Mouse (Mus musculus): ENCODE results near the gene Stag1. TPM values are rescaled to one million over a fixed set of nuclear protein-coding genes. Genes with fewer than 3 reads are reported as not detected.
A peak's percentile ranks its signal among the peaks of the same experiment; 100 is the strongest.
"Not testable (repeated sequence)": the region's sequence is repeated elsewhere in the genome, so short reads cannot be mapped to it uniquely, and the experiment has no call there.

Gene Stag1
- total RNA-seq, 2 experiments from 2014 or later, result 67.6 to 69.7 TPM

DNA sequence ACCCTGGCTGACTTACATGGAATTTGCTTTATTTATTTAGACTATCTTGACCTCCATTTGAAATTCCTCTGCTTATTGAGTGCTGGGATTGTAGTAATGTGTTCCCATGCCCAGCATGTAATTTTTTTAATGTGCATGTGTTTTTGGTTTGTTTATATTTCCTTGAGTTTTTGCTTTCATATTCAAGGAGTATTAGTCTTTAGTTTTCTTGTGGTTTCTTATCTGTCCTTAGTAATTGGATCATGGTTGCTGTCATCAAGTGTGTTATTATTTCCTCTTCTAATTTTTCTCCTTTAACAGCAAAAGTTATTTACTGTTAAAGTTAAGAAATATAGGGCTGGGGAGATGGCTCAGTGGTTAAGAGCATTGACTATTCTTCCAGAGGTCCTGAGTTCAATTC lies 63.0 kb downstream of the Stag1 start:
- no peak for TF ChIP-seq CTCF (conservative IDR thresholded peaks at IDR 0.05)
- no peak overlapping the region for H3K27ac ChIP-seq
- no peak overlapping the region for H3K4me3 ChIP-seq
- DNase-seq (ENCODE audit: low spot score in 2 of 2), result no peak

GRCm38 (mm10) chr9:100663473-100664134 lies 66.0 kb downstream of the Stag1 start:
- no peak overlapping the region for H3K27ac ChIP-seq
- no peak for TF ChIP-seq CTCF (conservative IDR thresholded peaks at IDR 0.05)
- DNase-seq (ENCODE audit: low spot score in 2 of 2), result no peak
- H3K4me3 ChIP-seq, result no peak overlapping the region

GRCm38 (mm10) chr9:100670151-100670550 lies 72.6 kb downstream of the Stag1 start:
- Histone ChIP-seq H3K4me3 (no peak overlapping the region), H3K27ac (no peak overlapping the region)
- DNase-seq (ENCODE audit: low spot score in 2 of 2), result no peak
- TF ChIP-seq CTCF (conservative IDR thresholded peaks at IDR 0.05), result no peak

- DNase-seq (ENCODE audit: low spot score in 2 of 2), result no peak
- no peak for TF ChIP-seq CTCF (conservative IDR thresholded peaks at IDR 0.05)
Observed at GRCm38 (mm10) chr9:100679036-100679435, 81.4 kb downstream of the Stag1 start.

GRCm38 (mm10) chr9:100682285-100682684 lies 84.7 kb downstream of the Stag1 start:
- TF ChIP-seq CTCF (conservative IDR thresholded peaks at IDR 0.05), result no peak
- no peak overlapping the region for H3K27ac ChIP-seq
- no peak overlapping the region for H3K4me3 ChIP-seq
- DNase-seq (ENCODE audit: low spot score in 2 of 2), result no peak

More at GRCm38 (mm10) chr9:100679036-100679435, 81.4 kb downstream of the Stag1 start:
- Histone ChIP-seq H3K4me3 (no peak overlapping the region), H3K27ac (no peak overlapping the region)

DNA sequence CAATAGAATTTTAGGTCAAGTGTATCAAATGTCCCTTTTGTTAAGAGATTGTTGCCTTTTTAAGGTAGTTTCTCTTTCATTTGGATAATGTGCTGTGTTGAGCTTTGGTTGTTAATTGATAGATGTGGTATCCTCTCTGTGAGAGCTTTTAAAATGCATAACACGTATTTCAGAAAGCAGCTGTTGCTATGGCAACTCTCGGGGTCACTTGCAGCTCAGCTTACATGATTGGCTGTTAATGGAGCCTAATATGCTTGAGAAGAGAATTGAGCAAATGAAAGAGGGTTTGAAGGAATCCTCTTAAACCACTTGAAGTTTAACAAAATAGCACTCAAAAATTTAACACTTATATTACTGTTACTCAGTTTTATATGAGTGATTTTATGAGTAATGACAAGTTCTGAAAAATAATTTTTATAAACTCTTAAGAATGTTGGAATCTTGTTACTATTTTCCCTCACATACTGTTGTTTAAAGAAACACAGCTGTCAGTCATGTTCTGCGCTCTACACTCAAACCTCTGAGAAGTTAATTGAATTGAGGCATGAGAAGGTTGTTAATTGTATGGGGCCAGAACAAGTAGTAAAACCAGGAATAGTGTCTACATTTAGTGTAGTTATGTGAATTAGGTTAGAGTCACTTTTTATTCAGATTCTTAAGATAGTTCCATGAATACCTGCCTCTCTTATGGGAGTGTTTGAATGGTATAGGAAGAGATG lies 88.3 kb downstream of the Stag1 start:
- H3K27ac ChIP-seq, result peak overlapping the region; percentile 83
- H3K4me3 ChIP-seq, result no peak overlapping the region
- DNase-seq (ENCODE audit: low spot score in 2 of 2), result peak; percentile 58 to 64
- TF ChIP-seq CTCF (conservative IDR thresholded peaks at IDR 0.05), result no peak

DNA sequence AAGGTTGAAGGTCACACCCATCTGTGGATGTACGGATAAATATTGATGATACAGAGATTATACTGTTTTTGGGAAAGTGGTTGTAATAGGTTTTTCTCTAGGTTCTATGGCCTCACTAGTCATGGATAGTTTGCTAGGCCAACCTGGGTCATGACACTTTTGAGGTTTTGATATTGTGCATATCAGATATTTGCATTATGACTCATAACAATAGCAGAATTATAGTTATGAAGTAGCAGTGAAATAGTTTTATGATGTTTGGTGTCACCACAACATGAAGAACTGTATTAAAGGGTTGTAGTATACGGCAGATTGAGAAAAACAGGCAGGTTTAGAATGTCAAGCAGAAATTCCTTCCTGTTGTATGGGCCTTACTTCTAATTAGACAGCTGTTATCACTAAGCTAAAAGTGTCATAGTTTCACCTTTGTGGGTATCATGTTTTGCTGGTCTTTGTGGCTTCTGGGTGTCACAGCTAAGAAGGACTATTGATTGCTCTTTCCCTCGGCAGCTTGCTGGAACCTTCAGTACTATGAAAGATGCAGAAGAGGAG lies 92.2 kb downstream of the Stag1 start:
- Histone ChIP-seq H3K4me3 (no peak overlapping the region), H3K27ac (no peak overlapping the region)
- no peak for TF ChIP-seq CTCF (conservative IDR thresholded peaks at IDR 0.05)
- DNase-seq (ENCODE audit: low spot score in 2 of 2), result no peak

- no peak for TF ChIP-seq CTCF (conservative IDR thresholded peaks at IDR 0.05)
- DNase-seq (ENCODE audit: low spot score in 2 of 2), result no peak
- H3K4me3 ChIP-seq, result no peak overlapping the region
- no peak overlapping the region for H3K27ac ChIP-seq
Observed at GRCm38 (mm10) chr9:100692239-100692638, 94.6 kb downstream of the Stag1 start.

DNA sequence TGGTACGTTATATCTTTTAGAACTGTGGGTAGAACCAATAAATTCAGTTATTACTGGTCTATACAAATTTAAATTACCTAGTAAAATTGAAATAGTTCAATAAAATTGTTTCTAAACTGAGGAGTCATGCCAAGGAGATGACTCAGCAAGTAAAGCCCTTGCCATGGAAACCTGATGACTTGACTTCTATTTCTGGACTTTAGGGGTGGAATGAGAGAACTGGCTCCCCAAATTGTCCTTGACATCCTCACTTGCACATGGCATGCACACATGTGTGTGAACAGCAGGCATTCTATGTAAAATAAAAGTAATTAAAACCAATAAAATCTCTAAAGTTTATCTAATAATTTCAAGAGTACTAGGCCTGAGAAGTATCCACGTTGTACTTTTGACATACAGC lies 98.9 kb downstream of the Stag1 start:
- Histone ChIP-seq H3K27ac (peak overlapping the region; percentile 39; the same call in 1 of the 2 replicates), H3K4me3 (no peak overlapping the region)
- DNase-seq (ENCODE audit: low spot score in 2 of 2), result peak in 1 of 2 experiments; percentile 10
- no peak for TF ChIP-seq CTCF (conservative IDR thresholded peaks at IDR 0.05)

DNA sequence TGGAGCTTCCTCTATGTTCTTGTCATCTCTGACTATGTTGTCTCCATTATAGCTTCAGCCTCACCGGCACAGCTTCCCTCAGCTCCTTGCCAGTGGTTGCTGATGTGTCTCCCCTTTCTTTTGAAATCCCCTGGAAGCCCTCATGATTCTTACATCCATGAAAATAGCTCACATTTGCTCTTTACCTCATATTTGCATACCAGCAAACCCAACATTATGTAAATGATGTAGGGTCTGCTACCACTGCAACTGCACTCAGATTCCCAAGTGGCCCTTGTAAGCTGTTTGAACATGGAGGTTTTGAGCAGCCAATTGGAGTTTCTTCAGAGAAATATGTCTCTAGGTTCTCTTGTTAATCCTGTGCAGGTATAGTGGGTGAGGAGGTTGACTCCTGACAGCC lies 110.0 kb downstream of the Stag1 start:
- Histone ChIP-seq H3K27ac (no peak overlapping the region), H3K4me3 (no peak overlapping the region)
- DNase-seq (ENCODE audit: low spot score in 2 of 2), result no peak
- no peak for TF ChIP-seq CTCF (conservative IDR thresholded peaks at IDR 0.05)

DNA sequence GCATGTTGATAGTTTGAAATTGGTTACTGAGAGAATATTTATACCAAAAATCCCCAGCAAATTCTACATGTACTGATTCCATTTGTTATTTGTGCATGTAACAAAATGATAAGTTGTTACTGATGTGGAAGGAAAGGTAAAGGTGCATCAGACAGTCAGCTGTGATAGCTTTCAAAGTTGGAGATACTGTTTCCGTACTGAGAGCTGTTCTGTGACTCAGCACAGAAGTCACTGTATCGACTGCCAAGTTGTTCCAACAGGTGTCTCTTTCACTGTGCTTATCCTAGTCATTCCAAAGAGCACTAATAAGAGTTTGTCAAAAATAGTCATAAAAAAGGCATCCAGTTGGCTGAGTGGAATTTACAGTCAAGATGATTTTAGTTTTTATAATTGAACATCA lies 114.1 kb downstream of the Stag1 start:
- peak in 1 of 2 experiments; percentile 21 for DNase-seq (ENCODE audit: low spot score in 2 of 2)
- Histone ChIP-seq H3K27ac (no peak overlapping the region), H3K4me3 (no peak overlapping the region)
- no peak for TF ChIP-seq CTCF (conservative IDR thresholded peaks at IDR 0.05)

DNA sequence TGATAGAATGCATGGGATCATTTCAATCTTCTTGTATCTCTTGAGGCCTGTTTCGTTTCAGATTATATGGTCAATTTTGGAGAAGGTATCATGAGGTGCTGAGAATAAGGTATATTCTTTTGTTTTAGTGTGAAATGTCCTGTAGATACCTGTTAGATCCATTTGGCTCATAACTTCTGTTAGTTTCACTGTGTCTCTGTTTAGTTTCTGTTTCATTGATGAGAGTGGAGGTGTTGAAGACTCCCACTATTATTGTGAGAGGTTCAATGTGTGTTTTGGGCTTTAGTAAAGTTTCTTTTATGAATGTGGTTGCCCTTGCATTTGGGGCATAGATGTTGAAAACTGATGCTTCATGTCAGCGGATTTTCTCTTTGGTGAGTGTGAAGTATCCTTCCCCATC lies 127.2 kb downstream of the Stag1 start:
- DNase-seq (ENCODE audit: low spot score in 2 of 2); H3K27ac ChIP-seq; H3K4me3 ChIP-seq: not testable (repeated sequence)

- H3K27ac ChIP-seq, result no peak overlapping the region
Observed at GRCm38 (mm10) chr9:100731839-100732238, 134.2 kb downstream of the Stag1 start.

More at GRCm38 (mm10) chr9:100731839-100732238, 134.2 kb downstream of the Stag1 start:
- DNase-seq (ENCODE audit: low spot score in 2 of 2), result no peak
- TF ChIP-seq CTCF (conservative IDR thresholded peaks at IDR 0.05), result no peak
- no peak overlapping the region for H3K4me3 ChIP-seq
